Mouse (Mus musculus): ENCODE measurements around the gene Psme2. TPM values are rescaled to one million over a fixed set of nuclear protein-coding genes. Genes with fewer than 3 reads are reported as not detected.

Psme2 gene
- total RNA-seq, 4 experiments from 2014 or later, result 92.6 to 112 (median 108) TPM

- no peak for DNase-seq (ENCODE audit: low spot score)
These were observed 5.2 kb upstream of the Psme2 start for GRCm38 (mm10) chr14:55596036-55596690.

GRCm38 (mm10) chr14:55592226-55592625, 1.3 kb upstream of the Psme2 start:
- no peak for DNase-seq (ENCODE audit: low spot score)

GRCm38 (mm10) chr14:55591331-55591891, 498 bp upstream of the Psme2 start, which contains the start of gene Rnf31:
TSS of gene Rnf31 (plus strand) at chr14:55591708.
- peak; percentile 97 for DNase-seq (ENCODE audit: low spot score)

GRCm38 (mm10) chr14:55589771-55590448, 1.0 kb downstream of the Psme2 start:
- DNase-seq (ENCODE audit: low spot score), result no peak

GRCm38 (mm10) chr14:55589271-55589670, 1.6 kb downstream of the Psme2 start:
- DNase-seq (ENCODE audit: low spot score), result no peak

GRCm38 (mm10) chr14:55586149-55586548, 4.8 kb downstream of the Psme2 start:
- DNase-seq (ENCODE audit: low spot score), result no peak

GRCm38 (mm10) chr14:55585566-55585960, 5.3 kb downstream of the Psme2 start:
- DNase-seq (ENCODE audit: low spot score), result no peak

- peak; percentile 84 for DNase-seq (ENCODE audit: low spot score)
These were observed 6.0 kb downstream of the Psme2 start, which contains the start of gene Emc9 for GRCm38 (mm10) chr14:55584702-55585565. TSS of gene Emc9 (minus strand) at chr14:55585302.

GRCm38 (mm10) chr14:55584303-55584701, 6.6 kb downstream of the Psme2 start:
- no peak for DNase-seq (ENCODE audit: low spot score)

- no peak for DNase-seq (ENCODE audit: low spot score)
These were observed 8.8 kb downstream of the Psme2 start for GRCm38 (mm10) chr14:55581981-55582681.

GRCm38 (mm10) chr14:55580731-55581130, 10.2 kb downstream of the Psme2 start:
- no peak for DNase-seq (ENCODE audit: low spot score)

GRCm38 (mm10) chr14:55579511-55580496, 11.1 kb downstream of the Psme2 start:
- DNase-seq (ENCODE audit: low spot score), result no peak

GRCm38 (mm10) chr14:55578668-55579269, 12.1 kb downstream of the Psme2 start:
- peak; percentile 45 for DNase-seq (ENCODE audit: low spot score)

- DNase-seq (ENCODE audit: low spot score), result peak; percentile 81
These were observed 12.8 kb downstream of the Psme2 start, which contains the start of gene Psme1 for GRCm38 (mm10) chr14:55577871-55578667. TSS of gene Psme1 (plus strand) at chr14:55578123.

- DNase-seq (ENCODE audit: low spot score), result no peak
These were observed 14.5 kb downstream of the Psme2 start for GRCm38 (mm10) chr14:55576376-55576775.

GRCm38 (mm10) chr14:55575711-55576110, 15.2 kb downstream of the Psme2 start:
- DNase-seq (ENCODE audit: low spot score), result no peak

GRCm38 (mm10) chr14:55575302-55575701, 15.6 kb downstream of the Psme2 start, which contains the start of gene Fitm1:
TSS of gene Fitm1 (plus strand) at chr14:55575617.
- no peak for DNase-seq (ENCODE audit: low spot score)

GRCm38 (mm10) chr14:55571760-55572159, 19.2 kb downstream of the Psme2 start:
- DNase-seq (ENCODE audit: low spot score), result no peak
